Mouse (Mus musculus): ENCODE data around the gene Pde4b. TPM values are rescaled to one million over a fixed set of nuclear protein-coding genes. Genes with fewer than 3 reads are reported as not detected.

Gene Pde4b
- polyA plus RNA-seq, 1 experiment, result 2.7 TPM

- no peak overlapping the region for H3K4me3 ChIP-seq (ENCODE audit: insufficient read depth, poor library complexity, severe bottlenecking)
- no peaks in the 10 kb centered on the region for H3K79me3 ChIP-seq (ENCODE audit: low read depth)
- no peak overlapping the region for H3ac ChIP-seq (ENCODE audit: control insufficient read depth, insufficient read length, low read depth)
- no peaks in the 10 kb centered on the region for H3K36me3 ChIP-seq (ENCODE audit: control insufficient read depth, insufficient read depth)
- TF ChIP-seq CEBPB (IDR thresholded peaks at IDR 0.05; ENCODE audit: low read depth) (no peak), CTCF (IDR thresholded peaks at IDR 0.05; ENCODE audit: control insufficient read depth, insufficient read depth, insufficient read length) (no peak), USF1 (IDR thresholded peaks at IDR 0.05; ENCODE audit: low read depth) (no peak), MYOG (IDR thresholded peaks at IDR 0.05; ENCODE audit: control insufficient read depth, extremely low read depth, insufficient read length) (no peak), FOSL1 (IDR thresholded peaks at IDR 0.05; ENCODE audit: insufficient read depth, low read length, poor library complexity, severe bottlenecking) (no peak), MYOD1 (IDR thresholded peaks at IDR 0.05; ENCODE audit: control insufficient read depth, insufficient read length, low read depth) (no peak), MAX (IDR thresholded peaks at IDR 0.05) (no peak)
- H3K27me3 ChIP-seq (ENCODE audit: control insufficient read depth, insufficient read depth, insufficient read length), result no peaks in the 10 kb centered on the region
- H3K79me2 ChIP-seq (ENCODE audit: control insufficient read depth, insufficient read depth), result no peaks in the 10 kb centered on the region
These were observed 172.9 kb downstream of the Pde4b start for GRCm38 (mm10) chr4:102260216-102260615.

- no peaks in the 10 kb centered on the region for H3K79me3 ChIP-seq (ENCODE audit: low read depth)
- H3K79me2 ChIP-seq (ENCODE audit: control insufficient read depth, insufficient read depth), result no peaks in the 10 kb centered on the region
- H3K36me3 ChIP-seq (ENCODE audit: control insufficient read depth, insufficient read depth), result no peaks in the 10 kb centered on the region
- H3K27me3 ChIP-seq (ENCODE audit: control insufficient read depth, insufficient read depth, insufficient read length), result no peaks in the 10 kb centered on the region
- no peak overlapping the region for H3ac ChIP-seq (ENCODE audit: control insufficient read depth, insufficient read length, low read depth)
- H3K4me3 ChIP-seq (ENCODE audit: insufficient read depth, poor library complexity, severe bottlenecking), result no peak overlapping the region
- TF ChIP-seq MAX (IDR thresholded peaks at IDR 0.05) (no peak), USF1 (IDR thresholded peaks at IDR 0.05; ENCODE audit: low read depth) (no peak), CEBPB (IDR thresholded peaks at IDR 0.05; ENCODE audit: low read depth) (no peak), MYOG (IDR thresholded peaks at IDR 0.05; ENCODE audit: control insufficient read depth, extremely low read depth, insufficient read length) (no peak), CTCF (IDR thresholded peaks at IDR 0.05; ENCODE audit: control insufficient read depth, insufficient read depth, insufficient read length) (no peak), FOSL1 (IDR thresholded peaks at IDR 0.05; ENCODE audit: insufficient read depth, low read length, poor library complexity, severe bottlenecking) (no peak), MYOD1 (IDR thresholded peaks at IDR 0.05; ENCODE audit: control insufficient read depth, insufficient read length, low read depth) (no peak)
These were observed 185.0 kb downstream of the Pde4b start for GRCm38 (mm10) chr4:102272313-102272712.

- H3K27me3 ChIP-seq (ENCODE audit: control insufficient read depth, insufficient read depth, insufficient read length), result no peaks in the 10 kb centered on the region
- H3K4me3 ChIP-seq (ENCODE audit: insufficient read depth, poor library complexity, severe bottlenecking), result no peak overlapping the region
- H3K79me2 ChIP-seq (ENCODE audit: control insufficient read depth, insufficient read depth), result no peaks in the 10 kb centered on the region
- TF ChIP-seq CEBPB (IDR thresholded peaks at IDR 0.05; ENCODE audit: low read depth) (no peak), MYOD1 (IDR thresholded peaks at IDR 0.05; ENCODE audit: control insufficient read depth, insufficient read length, low read depth) (no peak), FOSL1 (IDR thresholded peaks at IDR 0.05; ENCODE audit: insufficient read depth, low read length, poor library complexity, severe bottlenecking) (no peak), MAX (IDR thresholded peaks at IDR 0.05) (no peak), USF1 (IDR thresholded peaks at IDR 0.05; ENCODE audit: low read depth) (no peak), MYOG (IDR thresholded peaks at IDR 0.05; ENCODE audit: control insufficient read depth, extremely low read depth, insufficient read length) (no peak), CTCF (IDR thresholded peaks at IDR 0.05; ENCODE audit: control insufficient read depth, insufficient read depth, insufficient read length) (no peak)
- no peaks in the 10 kb centered on the region for H3K36me3 ChIP-seq (ENCODE audit: control insufficient read depth, insufficient read depth)
- no peak overlapping the region for H3ac ChIP-seq (ENCODE audit: control insufficient read depth, insufficient read length, low read depth)
- no peaks in the 10 kb centered on the region for H3K79me3 ChIP-seq (ENCODE audit: low read depth)
These were observed 185.4 kb downstream of the Pde4b start for GRCm38 (mm10) chr4:102272749-102273148.

- Histone ChIP-seq H3K79me3 (ENCODE audit: low read depth) (no peaks in the 10 kb centered on the region), H3K4me3 (ENCODE audit: insufficient read depth, poor library complexity, severe bottlenecking) (no peak overlapping the region), H3K36me3 (ENCODE audit: control insufficient read depth, insufficient read depth) (no peaks in the 10 kb centered on the region), H3ac (ENCODE audit: control insufficient read depth, insufficient read length, low read depth) (no peak overlapping the region), H3K27me3 (ENCODE audit: control insufficient read depth, insufficient read depth, insufficient read length) (no peaks in the 10 kb centered on the region), H3K79me2 (ENCODE audit: control insufficient read depth, insufficient read depth) (no peaks in the 10 kb centered on the region)
- TF ChIP-seq MAX (IDR thresholded peaks at IDR 0.05), result no peak
- TF ChIP-seq MYOD1 (IDR thresholded peaks at IDR 0.05; ENCODE audit: control insufficient read depth, insufficient read length, low read depth), result no peak
- TF ChIP-seq FOSL1 (IDR thresholded peaks at IDR 0.05; ENCODE audit: insufficient read depth, low read length, poor library complexity, severe bottlenecking), result no peak
- TF ChIP-seq USF1 (IDR thresholded peaks at IDR 0.05; ENCODE audit: low read depth), result no peak
- no peak for TF ChIP-seq CEBPB (IDR thresholded peaks at IDR 0.05; ENCODE audit: low read depth)
- TF ChIP-seq MYOG (IDR thresholded peaks at IDR 0.05; ENCODE audit: control insufficient read depth, extremely low read depth, insufficient read length), result no peak
- TF ChIP-seq CTCF (IDR thresholded peaks at IDR 0.05; ENCODE audit: control insufficient read depth, insufficient read depth, insufficient read length), result no peak
These were observed 188.4 kb downstream of the Pde4b start for GRCm38 (mm10) chr4:102275716-102276115.

GRCm38 (mm10) chr4:102278958-102279357 lies 191.6 kb downstream of the Pde4b start:
- no peak for TF ChIP-seq MAX (IDR thresholded peaks at IDR 0.05)

GRCm38 (mm10) chr4:102287172-102287571 lies 199.8 kb downstream of the Pde4b start:
- no peaks in the 10 kb centered on the region for H3K79me3 ChIP-seq (ENCODE audit: low read depth)
- H3K4me3 ChIP-seq (ENCODE audit: insufficient read depth, poor library complexity, severe bottlenecking), result no peak overlapping the region
- TF ChIP-seq MYOD1 (IDR thresholded peaks at IDR 0.05; ENCODE audit: control insufficient read depth, insufficient read length, low read depth), result no peak
- H3K27me3 ChIP-seq (ENCODE audit: control insufficient read depth, insufficient read depth, insufficient read length), result no peaks in the 10 kb centered on the region
- H3K36me3 ChIP-seq (ENCODE audit: control insufficient read depth, insufficient read depth), result no peaks in the 10 kb centered on the region
- H3ac ChIP-seq (ENCODE audit: control insufficient read depth, insufficient read length, low read depth), result no peak overlapping the region
- H3K79me2 ChIP-seq (ENCODE audit: control insufficient read depth, insufficient read depth), result no peaks in the 10 kb centered on the region

More at GRCm38 (mm10) chr4:102278958-102279357, 191.6 kb downstream of the Pde4b start:
- no peak overlapping the region for H3ac ChIP-seq (ENCODE audit: control insufficient read depth, insufficient read length, low read depth)
- H3K27me3 ChIP-seq (ENCODE audit: control insufficient read depth, insufficient read depth, insufficient read length), result no peaks in the 10 kb centered on the region
- H3K79me2 ChIP-seq (ENCODE audit: control insufficient read depth, insufficient read depth), result no peaks in the 10 kb centered on the region
- no peak overlapping the region for H3K4me3 ChIP-seq (ENCODE audit: insufficient read depth, poor library complexity, severe bottlenecking)
- H3K79me3 ChIP-seq (ENCODE audit: low read depth), result no peaks in the 10 kb centered on the region
- no peaks in the 10 kb centered on the region for H3K36me3 ChIP-seq (ENCODE audit: control insufficient read depth, insufficient read depth)

Data from C2C12 (cell line).